Mouse (Mus musculus) inflammation-experienced regulatory T-cells, adult 16 weeks (primary cell): ENCODE results near the gene Ahr. TPM values are rescaled to one million over a fixed set of nuclear protein-coding genes. Genes with fewer than 3 reads are reported as not detected.

Experiments
- polyA plus RNA-seq: library from polyadenylated mRNA; unstranded; fragments of 100-300 nt; shearing (Covaris generic); gene quantifications from one replicate; pipeline ENCODE4 v1.2.1, GENCODE M21; 2017

Gene Ahr
- 4.1 TPM for polyA plus RNA-seq

GRCm38 (mm10) chr12:35534754-35535236 is at the start of gene Ahr:
Ahr (minus strand) TSS chr12:35535038.

